Mouse (Mus musculus): ENCODE data around the gene Tor4a.

DNA sequence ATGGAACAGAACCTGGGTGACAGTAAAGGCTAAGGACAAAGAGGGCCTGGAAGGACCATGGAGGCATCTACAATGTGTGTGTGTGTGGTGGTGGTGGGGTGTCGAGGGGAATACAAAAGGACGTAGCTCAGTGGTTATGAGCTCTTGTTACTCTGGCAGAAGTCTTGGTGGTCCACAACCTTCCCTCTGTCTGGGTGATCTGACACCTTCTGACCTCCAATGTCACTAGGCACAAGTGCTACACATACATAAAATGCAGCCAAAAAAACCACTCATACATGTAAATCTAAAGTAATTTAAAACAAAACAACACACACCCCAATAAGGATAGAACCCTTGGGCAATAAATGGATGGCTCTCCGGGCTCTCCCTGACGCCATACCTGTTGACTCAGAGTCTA, 30.7 kb upstream of the Tor4a start:
- no peak for TF ChIP-seq POLR2A (IDR thresholded peaks at IDR 0.05; ENCODE audit: insufficient read depth, low read depth, low read length)
- TF ChIP-seq CTCF (IDR thresholded peaks at IDR 0.05; ENCODE audit: insufficient read depth, low read depth, low read length) = no peak

All from olfactory bulb, adult 2 months (tissue).